Mouse (Mus musculus): ENCODE results near the gene Ftcd.

Ftcd gene

GRCm38 (mm10) chr10:76586190-76586589 lies 10.7 kb downstream of the Ftcd start:
- in situ Hi-C loops (cut with MboI; ENCODE audit: low pct_unique_long_range_greater_than_20kb in 1 of 2, low sequenced_read_pairs in 2 of 2, unreplicated experiment in 1 of 2), result no loop called here

- in situ Hi-C loops (cut with MboI; ENCODE audit: low pct_unique_long_range_greater_than_20kb in 1 of 2, low sequenced_read_pairs in 2 of 2, unreplicated experiment in 1 of 2), result no loop called here
Measured at GRCm38 (mm10) chr10:76590197-76590596, 14.7 kb downstream of the Ftcd start.

GRCm38 (mm10) chr10:76596338-76596737 lies 20.9 kb downstream of the Ftcd start:
- in situ Hi-C loops (cut with MboI; ENCODE audit: low pct_unique_long_range_greater_than_20kb in 1 of 2, low sequenced_read_pairs in 2 of 2, unreplicated experiment in 1 of 2), result no loop called here

GRCm38 (mm10) chr10:76602690-76603089 lies 27.2 kb downstream of the Ftcd start:
- in situ Hi-C loops (cut with MboI; ENCODE audit: low pct_unique_long_range_greater_than_20kb in 1 of 2, low sequenced_read_pairs in 2 of 2, unreplicated experiment in 1 of 2), result no loop called here

- in situ Hi-C loops (cut with MboI; ENCODE audit: low pct_unique_long_range_greater_than_20kb in 1 of 2, low sequenced_read_pairs in 2 of 2, unreplicated experiment in 1 of 2), result no loop called here
Measured at GRCm38 (mm10) chr10:76612473-76612872, 37.0 kb downstream of the Ftcd start.

GRCm38 (mm10) chr10:76622411-76622810 lies 47.0 kb downstream of the Ftcd start:
- in situ Hi-C loops (cut with MboI; ENCODE audit: low pct_unique_long_range_greater_than_20kb in 1 of 2, low sequenced_read_pairs in 2 of 2, unreplicated experiment in 1 of 2), result no loop called here

- in situ Hi-C loops (cut with MboI; ENCODE audit: low pct_unique_long_range_greater_than_20kb in 1 of 2, low sequenced_read_pairs in 2 of 2, unreplicated experiment in 1 of 2), result no loop called here
Measured at GRCm38 (mm10) chr10:76622928-76623680, 47.7 kb downstream of the Ftcd start, which contains the start of gene Col6a2. Col6a2 (minus strand) TSS chr10:76623630.

GRCm38 (mm10) chr10:76623734-76624133 lies 48.3 kb downstream of the Ftcd start:
- in situ Hi-C loops (cut with MboI; ENCODE audit: low pct_unique_long_range_greater_than_20kb in 1 of 2, low sequenced_read_pairs in 2 of 2, unreplicated experiment in 1 of 2), result no loop called here

- in situ Hi-C loops (cut with MboI; ENCODE audit: low pct_unique_long_range_greater_than_20kb in 1 of 2, low sequenced_read_pairs in 2 of 2, unreplicated experiment in 1 of 2), result no loop called here
Measured at GRCm38 (mm10) chr10:76624903-76625302, 49.5 kb downstream of the Ftcd start.

- in situ Hi-C loops (cut with MboI; ENCODE audit: low pct_unique_long_range_greater_than_20kb in 1 of 2, low sequenced_read_pairs in 2 of 2, unreplicated experiment in 1 of 2), result no loop called here
Measured at GRCm38 (mm10) chr10:76627714-76628113, 52.3 kb downstream of the Ftcd start.

GRCm38 (mm10) chr10:76630657-76631056 lies 55.2 kb downstream of the Ftcd start:
- in situ Hi-C loops (cut with MboI; ENCODE audit: low pct_unique_long_range_greater_than_20kb in 1 of 2, low sequenced_read_pairs in 2 of 2, unreplicated experiment in 1 of 2), result no loop called here

- in situ Hi-C loops (cut with MboI; ENCODE audit: low pct_unique_long_range_greater_than_20kb in 1 of 2, low sequenced_read_pairs in 2 of 2, unreplicated experiment in 1 of 2), result no loop called here
Measured at GRCm38 (mm10) chr10:76632630-76633029, 57.2 kb downstream of the Ftcd start.

GRCm38 (mm10) chr10:76634094-76634571 lies 58.7 kb downstream of the Ftcd start:
- in situ Hi-C loops (cut with MboI; ENCODE audit: low pct_unique_long_range_greater_than_20kb in 1 of 2, low sequenced_read_pairs in 2 of 2, unreplicated experiment in 1 of 2), result no loop called here

GRCm38 (mm10) chr10:76634584-76634983 lies 59.1 kb downstream of the Ftcd start:
- in situ Hi-C loops (cut with MboI; ENCODE audit: low pct_unique_long_range_greater_than_20kb in 1 of 2, low sequenced_read_pairs in 2 of 2, unreplicated experiment in 1 of 2), result no loop called here

- in situ Hi-C loops (cut with MboI; ENCODE audit: low pct_unique_long_range_greater_than_20kb in 1 of 2, low sequenced_read_pairs in 2 of 2, unreplicated experiment in 1 of 2), result no loop called here
Measured at GRCm38 (mm10) chr10:76636026-76636425, 60.6 kb downstream of the Ftcd start.

GRCm38 (mm10) chr10:76636601-76637000 lies 61.2 kb downstream of the Ftcd start:
- in situ Hi-C loops (cut with MboI; ENCODE audit: low pct_unique_long_range_greater_than_20kb in 1 of 2, low sequenced_read_pairs in 2 of 2, unreplicated experiment in 1 of 2), result no loop called here

Data from mouse embryonic stem cell (cell line).